Mouse (Mus musculus) thymus, postnatal 4 days (tissue): ENCODE data around the gene Aen.

Experiments used
- DNase-seq: peaks from one replicate; pipeline ENCODE4 v3.0.0; 2021

Aen gene

GRCm38 (mm10) chr7:78942544-78942943, 46.9 kb downstream of the Aen start:
- DNase-seq = no peak

DNA sequence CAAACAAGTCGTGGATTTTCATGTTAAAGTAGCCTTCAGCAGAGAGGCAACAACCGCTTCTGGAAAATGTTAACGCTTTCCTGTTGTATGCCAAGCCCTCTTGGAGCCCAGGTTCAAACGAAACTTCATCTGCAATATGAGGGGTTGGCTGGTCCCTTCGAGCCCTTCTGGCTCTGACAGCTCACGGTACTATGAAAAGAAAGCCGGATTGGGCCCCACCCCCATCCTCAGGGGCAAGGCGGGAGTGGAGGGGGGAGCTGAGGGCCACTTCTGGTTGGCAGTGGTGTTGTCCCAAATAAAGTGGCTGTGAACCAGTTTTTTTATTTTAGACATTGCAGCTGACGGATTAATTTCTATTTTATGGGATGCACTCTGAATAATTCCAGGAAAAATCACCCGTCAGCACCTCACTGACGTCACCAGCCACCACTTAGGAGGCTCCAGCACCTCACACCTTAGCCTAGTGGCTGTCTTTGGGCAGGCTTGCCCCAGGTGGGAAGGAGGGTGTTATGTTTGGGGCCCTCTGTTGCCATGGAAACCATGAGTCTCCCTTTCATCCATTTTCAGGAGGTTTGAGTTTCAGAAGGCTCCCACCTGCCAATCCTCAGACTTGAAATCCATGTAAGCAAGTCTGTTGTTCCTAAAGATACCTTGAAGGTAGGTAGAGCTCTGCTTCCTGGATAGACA, 58.4 kb downstream of the Aen start:
- DNase-seq = no peak

GRCm38 (mm10) chr7:78954619-78955018, 59.0 kb downstream of the Aen start:
- no peak for DNase-seq

DNA sequence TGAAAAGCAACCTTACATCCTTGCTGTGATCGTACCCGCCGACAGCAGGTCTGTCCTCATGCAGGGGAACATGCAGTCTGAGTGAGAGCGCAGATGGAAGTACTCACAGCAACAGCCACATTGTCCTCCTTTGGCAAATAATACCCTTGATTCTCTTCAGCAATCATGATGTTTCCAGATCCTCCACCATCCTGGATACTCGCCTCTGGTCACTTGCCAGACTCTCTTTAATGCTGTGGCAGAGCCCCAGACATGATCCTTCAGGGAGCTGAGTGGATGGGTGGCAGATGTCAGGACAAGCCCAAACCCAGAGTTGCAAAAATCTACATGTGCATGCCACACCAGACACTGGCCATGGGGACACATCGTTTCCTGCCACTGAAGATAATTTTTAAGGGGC, 59.4 kb downstream of the Aen start:
- no peak for DNase-seq

- DNase-seq = no peak
Measured at GRCm38 (mm10) chr7:78958499-78959073, 62.9 kb downstream of the Aen start.
